Mouse (Mus musculus) heart, embryonic 10.5 days (tissue): Measurements from ENCODE around the gene Klhl12. TPM values are rescaled to one million over a fixed set of nuclear protein-coding genes. Genes with fewer than 3 reads are reported as not detected.
A peak's percentile ranks its signal among the peaks of the same experiment; 100 is the strongest.
"Not testable (repeated sequence)": the region's sequence is repeated elsewhere in the genome, so short reads cannot be mapped to it uniquely, and the experiment has no call there.

Experiments used
- DNase-seq: peaks from one replicate; pipeline ENCODE4 v3.0.0-alpha.2; 2017; ENCODE audit warnings: low spot score
- H3K27ac ChIP-seq: fragments of 300-500 bp; sonication (generic); 2 replicates; pipeline ENCODE4 v1.5.1; 2016; ENCODE audit warnings: mild to moderate bottlenecking
- H3K27me3 ChIP-seq: fragments of 300-500 bp; sonication (generic); 2 replicates; pipeline ENCODE4 v1.6.1; 2016; ENCODE audit warnings: mild to moderate bottlenecking; ENCODE audit not compliant: poor library complexity, insufficient read depth, severe bottlenecking
- H3K36me3 ChIP-seq: fragments of 300-500 bp; sonication (generic); 2 replicates; pipeline ENCODE4 v1.6.1; 2016; ENCODE audit warnings: mild to moderate bottlenecking, moderate library complexity
- H3K4me1 ChIP-seq: fragments of 300-500 bp; sonication (generic); 2 replicates; pipeline ENCODE4 v1.6.1; 2016; ENCODE audit warnings: mild to moderate bottlenecking
- H3K4me3 ChIP-seq: fragments of 300-500 bp; sonication (generic); 2 replicates; pipeline ENCODE4 v1.5.1; 2016; ENCODE audit warnings: mild to moderate bottlenecking, moderate library complexity
- H3K9me3 ChIP-seq: fragments of 300-500 bp; sonication (generic); 2 replicates; pipeline ENCODE4 v1.6.1; 2016; ENCODE audit warnings: mild to moderate bottlenecking, moderate library complexity
- WGBS: fragments of 180-500 bp; shearing (Covaris S2); methylation state at CpG from one replicate; pipeline ENCODE4 v1.1.7; 2016; 5-methylcytosine and 5-hydroxymethylcytosine counted together
- polyA plus RNA-seq: library from polyadenylated mRNA; unstranded; fragments of >200 nt; fragmentation: Nextera tagmentation; extraction: Ambion mirVana; gene quantifications from 2 replicates; pipeline ENCODE4 v1.2.1, GENCODE M21; 2016

The Klhl12 gene
- polyA plus RNA-seq, 1 experiment from 2014 or later, result 25.1 TPM

DNA sequence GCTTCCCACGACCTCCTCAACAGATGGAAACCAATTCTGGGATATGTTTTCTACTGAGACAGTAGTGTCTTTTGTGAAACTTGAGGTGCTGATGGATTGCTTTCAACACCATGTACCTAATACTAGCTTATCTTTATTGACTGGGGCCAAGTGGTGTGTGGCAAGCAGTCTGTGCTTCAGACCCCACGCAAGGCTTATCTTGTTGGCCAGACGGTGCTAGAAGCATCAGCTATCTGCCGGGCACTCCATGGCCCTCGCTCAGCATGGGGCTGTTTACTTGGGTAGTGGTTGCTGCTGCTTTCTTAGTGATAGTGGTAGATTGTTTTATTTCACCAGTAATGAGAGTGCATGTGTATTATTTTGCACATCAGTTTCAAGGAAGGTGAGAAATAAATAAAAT lies 29.0 kb upstream of the Klhl12 start:
- peaks cover 82% of the 10 kb centered on the region for H3K36me3 ChIP-seq

DNA sequence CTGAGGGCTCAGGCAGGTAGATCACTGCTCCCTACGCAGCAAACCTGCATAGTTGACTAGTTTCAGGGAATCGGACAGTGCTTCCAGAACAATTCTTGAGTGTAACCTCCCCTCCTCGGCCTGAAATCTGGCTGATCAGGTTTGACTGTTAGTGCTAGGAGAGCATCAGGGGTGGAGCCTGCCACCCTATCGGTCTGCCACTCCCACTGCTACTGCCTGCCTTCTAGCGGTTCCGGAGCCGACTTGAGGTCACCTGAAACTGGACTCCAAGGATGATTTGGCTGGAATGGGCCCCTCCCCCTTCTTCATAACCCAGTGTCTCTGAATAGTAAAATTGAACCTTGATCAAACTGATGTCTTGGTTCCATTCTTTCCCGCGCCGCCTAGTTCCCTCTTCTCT lies 22.3 kb upstream of the Klhl12 start:
- Histone ChIP-seq H3K27ac (no peak overlapping the region), H3K36me3 (peaks cover 52% of the 10 kb centered on the region), H3K4me1 (no peaks in the 10 kb centered on the region), H3K4me3 (no peak overlapping the region), H3K9me3 (no peaks in the 10 kb centered on the region), H3K27me3 (no peaks in the 10 kb centered on the region)
- DNase-seq, result no peak
- WGBS, result 83% methylated on average over 10 of the region's 10 CpGs

More for the DNA sequence above, 29.0 kb upstream of the Klhl12 start:
- no peak overlapping the region for H3K4me3 ChIP-seq
- H3K4me1 ChIP-seq, result peaks cover 11% of the 10 kb centered on the region
- H3K27me3 ChIP-seq, result peaks cover 5% of the 10 kb centered on the region; the same call in 1 of the 2 replicates
- no peak overlapping the region for H3K27ac ChIP-seq
- peak; percentile 95 for DNase-seq
- 16% methylated on average over 5 of the region's 5 CpGs for WGBS
- H3K9me3 ChIP-seq, result no peaks in the 10 kb centered on the region

DNA sequence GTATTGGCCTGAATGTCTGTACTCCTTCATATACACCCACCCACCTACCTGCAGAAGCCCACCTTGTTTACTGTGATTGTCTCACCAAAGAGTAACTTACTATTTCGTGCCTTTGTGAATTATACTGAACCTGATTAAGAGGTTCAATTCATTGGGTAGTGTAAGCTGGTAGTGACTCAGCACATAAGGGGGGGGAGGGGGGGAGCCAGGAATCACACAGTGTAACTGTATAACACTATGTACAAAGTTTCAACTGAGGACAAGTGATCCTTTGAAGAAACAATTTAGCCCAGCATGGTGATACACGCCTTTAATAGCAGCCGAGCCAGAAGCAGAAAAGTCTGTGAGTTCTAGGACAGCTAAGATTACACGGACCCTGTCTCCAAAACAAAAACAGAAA lies 21.9 kb upstream of the Klhl12 start:
- Histone ChIP-seq H3K27ac (no peak overlapping the region), H3K4me1 (no peaks in the 10 kb centered on the region), H3K36me3 (peaks cover 47% of the 10 kb centered on the region), H3K9me3 (no peaks in the 10 kb centered on the region), H3K4me3 (no peak overlapping the region), H3K27me3 (no peaks in the 10 kb centered on the region)
- WGBS, result 90% methylated on average over 4 of the region's 4 CpGs
- no peak for DNase-seq

DNA sequence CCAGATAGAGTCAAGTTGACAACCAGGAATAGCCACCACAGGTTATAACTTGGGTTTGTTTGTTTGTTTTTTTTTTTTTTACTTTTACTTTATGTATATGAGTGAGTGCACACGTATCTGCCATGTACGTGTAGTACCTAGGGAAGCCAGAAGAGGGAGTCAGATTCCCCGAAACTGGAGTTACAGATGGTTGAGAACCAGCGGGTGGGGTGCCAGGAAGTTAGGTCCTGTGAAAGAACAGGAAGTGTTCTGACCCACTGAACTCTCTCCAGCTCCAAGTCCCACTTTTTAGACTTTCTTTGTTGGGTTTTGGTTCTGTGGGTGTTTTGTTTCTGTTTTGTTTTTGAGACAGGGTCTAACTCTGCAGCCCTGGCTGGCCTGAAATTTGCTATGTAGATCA lies 19.9 kb upstream of the Klhl12 start:
- Histone ChIP-seq H3K9me3 (no peaks in the 10 kb centered on the region), H3K36me3 (peaks cover 31% of the 10 kb centered on the region), H3K27me3 (no peaks in the 10 kb centered on the region), H3K4me1 (no peaks in the 10 kb centered on the region), H3K4me3 (no peak overlapping the region), H3K27ac (no peak overlapping the region)
- 25% methylated on average over 4 of the region's 4 CpGs for WGBS
- no peak for DNase-seq

DNA sequence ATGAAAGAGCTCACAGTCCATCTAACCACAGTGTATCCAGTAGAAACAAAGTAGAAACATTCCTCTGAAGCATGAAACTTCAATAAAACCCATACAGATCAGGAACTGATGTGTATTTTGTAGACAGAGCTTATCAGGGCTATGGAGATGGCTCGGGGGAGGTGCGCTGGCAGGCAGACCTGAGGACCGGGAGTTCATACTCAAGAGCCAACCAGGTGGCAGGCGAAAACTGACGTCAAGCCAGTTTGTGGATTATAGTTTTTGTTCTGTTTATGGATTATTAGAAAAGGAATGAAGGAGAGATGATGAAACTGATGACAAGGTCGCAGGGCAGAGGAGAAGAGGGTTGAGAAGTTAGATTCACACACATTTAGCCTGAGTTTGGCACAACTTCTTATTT lies 14.9 kb upstream of the Klhl12 start:
- H3K36me3 ChIP-seq, result no peaks in the 10 kb centered on the region
- no peaks in the 10 kb centered on the region for H3K9me3 ChIP-seq
- no peaks in the 10 kb centered on the region for H3K27me3 ChIP-seq
- H3K27ac ChIP-seq, result no peak overlapping the region
- H3K4me1 ChIP-seq, result no peaks in the 10 kb centered on the region
- no peak overlapping the region for H3K4me3 ChIP-seq
- 85% methylated on average over 6 of the region's 6 CpGs for WGBS
- no peak for DNase-seq

DNA sequence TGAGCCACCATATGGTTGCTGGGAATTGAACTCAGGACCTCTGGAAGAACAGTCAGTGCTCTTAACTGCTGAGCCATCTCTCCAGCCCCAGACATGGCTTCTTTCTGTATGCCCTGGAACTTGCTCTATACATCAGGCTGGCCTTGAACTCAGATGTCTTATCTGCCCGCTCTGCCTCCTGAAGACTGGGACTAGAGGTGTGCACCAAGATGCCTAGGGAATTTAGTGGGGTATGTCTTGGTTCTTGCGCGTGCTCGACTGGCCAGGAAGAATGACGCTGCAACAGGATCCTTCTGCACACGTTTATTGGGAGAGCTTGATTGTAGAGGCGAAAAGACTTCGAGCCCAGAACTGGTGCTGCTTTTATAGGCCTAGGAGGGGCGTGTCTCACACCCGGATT lies 13.6 kb upstream of the Klhl12 start:
- not testable (repeated sequence) for H3K9me3 ChIP-seq, H3K4me3 ChIP-seq, DNase-seq, H3K4me1 ChIP-seq, H3K27me3 ChIP-seq, H3K36me3 ChIP-seq, H3K27ac ChIP-seq
- WGBS, result 96% methylated on average over 6 of the region's 10 CpGs

DNA sequence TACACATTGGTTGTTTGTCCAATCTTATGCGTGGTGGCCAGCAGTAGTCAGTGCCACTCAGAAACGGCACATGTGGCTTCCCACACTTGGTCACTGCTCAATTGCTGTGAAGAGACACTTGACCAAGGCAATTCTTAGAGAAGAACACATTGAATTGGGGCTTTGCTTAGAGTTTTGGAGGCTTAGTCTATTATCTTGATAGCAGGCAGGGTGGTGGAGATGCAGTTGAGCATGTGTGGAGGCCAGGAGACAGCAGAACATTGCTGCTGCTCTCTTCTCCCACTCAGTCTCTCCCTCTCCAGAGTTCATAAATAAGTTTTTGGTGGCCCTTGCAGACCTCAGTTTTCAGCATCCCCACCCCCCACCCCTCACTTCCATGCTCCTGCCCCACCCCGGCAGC lies 12.9 kb upstream of the Klhl12 start:
- WGBS, result 96% methylated on average over 3 of the region's 3 CpGs

DNA sequence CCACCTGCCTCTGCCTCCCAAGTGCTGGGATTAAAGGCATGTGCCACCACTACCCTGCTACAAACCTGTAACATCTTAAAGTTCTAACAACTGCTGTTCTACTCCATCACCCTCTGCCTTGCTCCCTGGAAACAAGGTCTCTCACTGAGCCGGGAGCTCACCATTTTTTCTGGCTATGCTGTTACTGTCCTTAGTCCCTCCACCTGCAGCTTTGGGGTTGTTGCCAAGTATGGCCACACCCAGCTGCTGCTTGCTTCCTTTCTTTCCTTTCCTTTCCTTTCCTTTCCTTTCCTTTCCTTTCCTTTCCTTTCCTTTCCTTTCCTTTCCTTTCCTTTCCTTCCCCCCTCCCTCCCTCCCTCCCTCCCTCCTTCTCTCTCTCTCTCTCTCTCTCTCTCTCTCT lies 12.0 kb upstream of the Klhl12 start:
- not testable (repeated sequence) for H3K9me3 ChIP-seq, DNase-seq, H3K4me3 ChIP-seq, H3K4me1 ChIP-seq, H3K27me3 ChIP-seq, H3K27ac ChIP-seq, H3K36me3 ChIP-seq
- WGBS, result 97% methylated on average over 1 of the region's 1 CpGs

More for the DNA sequence above, 12.9 kb upstream of the Klhl12 start:
- Histone ChIP-seq H3K4me3 (no peak overlapping the region), H3K27me3 (no peaks in the 10 kb centered on the region), H3K36me3 (no peaks in the 10 kb centered on the region), H3K27ac (no peak overlapping the region), H3K9me3 (no peaks in the 10 kb centered on the region), H3K4me1 (no peaks in the 10 kb centered on the region)
- no peak for DNase-seq

DNA sequence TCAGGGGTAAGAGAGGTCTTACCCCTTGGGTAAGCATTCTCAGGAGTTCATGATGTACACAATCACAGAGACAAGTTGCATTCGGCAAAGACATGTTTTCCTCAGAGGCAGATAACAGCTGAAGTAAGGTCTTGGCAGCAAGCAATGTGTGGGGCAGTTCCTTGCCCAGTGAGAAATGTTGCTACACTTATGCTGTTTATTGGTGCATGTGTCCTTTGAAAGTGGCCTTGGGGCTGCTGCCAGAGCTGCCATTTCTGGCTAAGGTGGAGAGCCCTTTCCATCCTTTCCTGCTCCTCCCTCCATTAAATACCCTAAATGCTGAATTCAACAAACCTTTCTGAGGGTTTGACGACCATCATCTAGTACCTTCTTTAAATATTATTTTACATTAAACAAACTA lies 9.9 kb upstream of the Klhl12 start:
- Histone ChIP-seq H3K4me1 (no peaks in the 10 kb centered on the region), H3K27me3 (no peaks in the 10 kb centered on the region), H3K4me3 (no peak overlapping the region), H3K27ac (no peak overlapping the region), H3K9me3 (no peaks in the 10 kb centered on the region), H3K36me3 (no peaks in the 10 kb centered on the region)
- no peak for DNase-seq
- 79% methylated on average over 2 of the region's 2 CpGs for WGBS

DNA sequence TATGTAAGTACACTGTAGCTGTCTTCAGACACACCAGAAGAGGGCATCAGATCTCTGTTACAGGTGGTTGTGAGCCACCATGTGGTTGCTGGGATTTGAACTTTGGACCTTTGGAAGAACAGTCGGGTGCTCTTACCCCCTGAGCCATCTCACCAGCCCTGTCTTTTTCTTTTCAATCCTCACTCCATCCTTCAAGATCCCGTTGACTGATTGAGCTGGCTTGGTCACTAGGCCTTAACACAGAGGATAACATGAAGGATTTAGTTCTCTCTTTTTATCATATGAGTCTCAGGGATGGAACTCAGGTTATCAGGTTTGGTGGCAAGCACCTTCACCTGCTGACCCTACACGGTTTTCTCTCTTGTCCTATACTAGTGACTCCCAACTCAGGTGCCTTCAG lies 6.8 kb upstream of the Klhl12 start:
- H3K27ac ChIP-seq, H3K36me3 ChIP-seq, H3K4me3 ChIP-seq, H3K27me3 ChIP-seq, DNase-seq, H3K4me1 ChIP-seq, H3K9me3 ChIP-seq: not testable (repeated sequence)
- WGBS, result 70% methylated on average over 3 of the region's 3 CpGs

DNA sequence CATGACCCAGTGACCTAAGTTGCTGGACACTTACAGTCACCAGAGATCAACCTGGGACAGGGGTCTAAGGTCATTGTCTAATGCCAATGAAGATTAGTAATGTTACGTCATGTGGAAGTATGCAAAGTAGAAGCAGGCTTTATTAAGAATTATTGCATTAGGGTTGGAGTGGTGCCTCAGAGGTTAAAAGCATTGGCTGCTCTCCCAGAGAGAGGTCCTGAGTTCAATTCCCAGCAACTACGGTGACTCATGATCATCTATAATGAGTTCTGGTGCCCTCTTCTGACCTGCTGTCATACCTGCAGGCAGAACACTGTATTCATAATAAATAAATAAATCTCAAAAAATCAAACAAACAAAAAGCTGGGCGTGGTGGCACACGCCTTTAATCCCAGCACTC lies 5.1 kb upstream of the Klhl12 start:
- H3K27ac ChIP-seq, result no peak overlapping the region
- no peaks in the 10 kb centered on the region for H3K27me3 ChIP-seq
- no peak overlapping the region for H3K4me3 ChIP-seq
- DNase-seq, result no peak
- H3K9me3 ChIP-seq, result no peaks in the 10 kb centered on the region
- H3K36me3 ChIP-seq, result no peaks in the 10 kb centered on the region
- no peaks in the 10 kb centered on the region for H3K4me1 ChIP-seq
- WGBS, result 76% methylated on average over 4 of the region's 4 CpGs

DNA sequence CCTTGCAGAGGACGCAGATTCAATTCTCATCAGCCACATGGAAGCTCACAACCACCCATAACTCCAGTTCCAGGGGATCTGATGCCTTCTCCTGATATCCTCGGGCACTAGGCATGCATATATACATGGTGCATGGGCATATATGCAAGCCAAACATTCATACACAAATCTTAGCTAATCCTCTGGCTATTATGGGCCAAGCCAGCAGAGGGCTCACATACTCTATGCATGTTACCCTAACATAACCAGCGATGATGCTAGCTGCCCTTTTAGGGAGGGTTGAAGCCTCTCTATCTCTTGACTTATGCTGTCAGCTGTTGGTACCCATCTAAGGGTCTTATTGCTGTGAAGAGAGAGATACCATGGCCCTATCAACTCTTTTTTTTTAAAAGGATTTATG lies 4.3 kb upstream of the Klhl12 start:
- no peak for DNase-seq
- no peak overlapping the region for H3K27ac ChIP-seq
- no peaks in the 10 kb centered on the region for H3K9me3 ChIP-seq
- H3K4me3 ChIP-seq, result no peak overlapping the region
- 43% methylated on average over 3 of the region's 3 CpGs for WGBS
- H3K27me3 ChIP-seq, result no peaks in the 10 kb centered on the region
- H3K36me3 ChIP-seq, result no peaks in the 10 kb centered on the region
- peaks cover under 1% of the 10 kb centered on the region; the same call in 1 of the 2 replicates for H3K4me1 ChIP-seq

DNA sequence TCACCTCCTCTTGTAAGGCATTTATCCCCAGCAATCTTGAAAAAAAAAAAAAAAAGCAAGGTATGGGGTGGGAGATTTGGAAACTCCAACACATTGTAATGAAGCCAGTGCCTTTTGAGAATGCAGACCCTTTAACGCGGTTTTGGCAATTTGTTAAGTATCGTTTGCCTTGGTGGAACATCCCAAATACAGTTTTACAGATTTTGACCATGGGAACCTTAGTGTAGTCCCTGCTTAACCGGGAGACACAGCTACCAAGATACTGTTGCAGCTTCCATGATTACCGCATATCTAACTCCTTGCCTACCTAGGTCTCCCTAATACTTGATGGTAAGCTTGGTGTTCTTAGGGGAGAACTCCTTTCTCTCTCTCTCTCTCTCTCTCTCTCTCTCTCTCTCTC lies 729 bp downstream of the Klhl12 start:
- peaks cover 25% of the 10 kb centered on the region for H3K36me3 ChIP-seq
- no peak for DNase-seq
- H3K27me3 ChIP-seq, result no peaks in the 10 kb centered on the region
- no peak overlapping the region for H3K27ac ChIP-seq
- H3K9me3 ChIP-seq, result no peaks in the 10 kb centered on the region
- H3K4me1 ChIP-seq, result peaks cover 5% of the 10 kb centered on the region
- 24% methylated on average over 5 of the region's 5 CpGs for WGBS
- H3K4me3 ChIP-seq, result peak overlapping the region; percentile 100

DNA sequence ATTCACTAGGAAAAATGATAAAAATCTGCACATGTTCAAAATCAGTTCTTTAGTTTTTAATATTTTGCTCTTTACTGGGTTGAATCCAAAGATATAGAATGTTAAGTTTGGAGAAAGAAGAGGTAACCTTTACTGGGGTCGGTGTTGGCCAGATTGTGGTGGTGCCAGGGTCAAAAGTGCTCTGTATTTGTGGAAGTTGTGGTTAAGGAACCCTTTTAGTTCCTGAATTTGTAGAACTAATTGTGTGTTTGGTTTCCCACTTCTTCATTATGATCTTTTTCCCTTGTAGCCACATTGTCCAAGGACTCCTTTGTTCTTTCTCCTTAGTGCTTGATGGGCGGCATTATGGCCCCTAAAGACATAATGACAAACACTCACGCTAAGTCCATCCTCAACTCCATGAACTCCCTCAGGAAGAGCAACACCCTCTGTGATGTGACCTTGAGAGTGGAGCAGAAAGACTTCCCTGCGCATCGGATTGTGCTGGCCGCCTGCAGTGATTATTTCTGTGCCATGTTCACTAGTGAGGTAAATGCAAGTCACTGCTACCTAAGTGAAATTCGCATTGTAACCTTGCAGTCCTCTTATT lies 2.9 kb downstream of the Klhl12 start:
- Histone ChIP-seq H3K9me3 (no peaks in the 10 kb centered on the region), H3K4me3 (no peak overlapping the region), H3K4me1 (peaks cover 5% of the 10 kb centered on the region), H3K27me3 (no peaks in the 10 kb centered on the region), H3K36me3 (peaks cover 43% of the 10 kb centered on the region), H3K27ac (no peak overlapping the region)
- WGBS, result 92% methylated on average over 7 of the region's 7 CpGs
- DNase-seq, result no peak
